Mouse (Mus musculus) adrenal gland, postnatal 0 days (tissue): ENCODE results near the gene Fv1. TPM values are rescaled to one million over a fixed set of nuclear protein-coding genes. Genes with fewer than 3 reads are reported as not detected.

ENCODE experiments used
- polyA plus RNA-seq: library from polyadenylated mRNA; unstranded; fragments of >200 nt; fragmentation: Nextera tagmentation; extraction: Ambion mirVana; gene quantifications from 2 replicates; pipeline ENCODE4 v1.2.1, GENCODE M21; 2015

Fv1 gene
- 2.7 and 3.0 TPM in 2 replicates for polyA plus RNA-seq

DNA sequence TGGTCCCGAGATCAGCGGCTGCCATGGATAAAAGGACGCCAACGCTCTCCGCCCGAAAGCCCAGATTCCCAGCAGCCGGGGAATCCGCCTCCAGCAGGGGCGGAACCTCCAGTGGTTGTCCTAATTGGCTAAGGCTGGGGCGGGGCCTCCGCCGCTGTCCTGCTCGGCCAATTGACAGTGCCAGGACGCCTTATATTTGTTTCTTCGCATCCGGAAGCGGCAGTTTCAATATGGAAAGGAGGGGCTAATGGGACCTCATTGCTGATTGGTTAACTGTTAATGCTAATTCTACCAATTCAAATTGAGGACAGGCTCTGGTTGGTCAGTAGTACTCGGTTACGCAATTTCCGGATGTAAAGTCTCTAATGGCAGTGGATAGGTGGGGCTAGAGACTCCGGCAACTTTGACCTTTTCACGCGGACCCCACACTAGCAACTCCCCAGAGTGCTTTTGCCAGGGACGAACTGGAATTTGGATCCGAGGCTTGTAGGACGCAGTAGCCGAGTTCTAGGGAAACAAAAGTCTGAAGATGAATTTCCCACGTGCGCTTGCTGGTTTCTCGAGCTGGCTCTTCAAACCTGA is at the start of gene Fv1, which contains the start of gene Miip:
Gene Fv1 (plus strand): TSS at position 530 of the 582 bp plus-strand sequence.
Gene Miip (minus strand): TSS at position 367 of the 582 bp plus-strand sequence.

DNA sequence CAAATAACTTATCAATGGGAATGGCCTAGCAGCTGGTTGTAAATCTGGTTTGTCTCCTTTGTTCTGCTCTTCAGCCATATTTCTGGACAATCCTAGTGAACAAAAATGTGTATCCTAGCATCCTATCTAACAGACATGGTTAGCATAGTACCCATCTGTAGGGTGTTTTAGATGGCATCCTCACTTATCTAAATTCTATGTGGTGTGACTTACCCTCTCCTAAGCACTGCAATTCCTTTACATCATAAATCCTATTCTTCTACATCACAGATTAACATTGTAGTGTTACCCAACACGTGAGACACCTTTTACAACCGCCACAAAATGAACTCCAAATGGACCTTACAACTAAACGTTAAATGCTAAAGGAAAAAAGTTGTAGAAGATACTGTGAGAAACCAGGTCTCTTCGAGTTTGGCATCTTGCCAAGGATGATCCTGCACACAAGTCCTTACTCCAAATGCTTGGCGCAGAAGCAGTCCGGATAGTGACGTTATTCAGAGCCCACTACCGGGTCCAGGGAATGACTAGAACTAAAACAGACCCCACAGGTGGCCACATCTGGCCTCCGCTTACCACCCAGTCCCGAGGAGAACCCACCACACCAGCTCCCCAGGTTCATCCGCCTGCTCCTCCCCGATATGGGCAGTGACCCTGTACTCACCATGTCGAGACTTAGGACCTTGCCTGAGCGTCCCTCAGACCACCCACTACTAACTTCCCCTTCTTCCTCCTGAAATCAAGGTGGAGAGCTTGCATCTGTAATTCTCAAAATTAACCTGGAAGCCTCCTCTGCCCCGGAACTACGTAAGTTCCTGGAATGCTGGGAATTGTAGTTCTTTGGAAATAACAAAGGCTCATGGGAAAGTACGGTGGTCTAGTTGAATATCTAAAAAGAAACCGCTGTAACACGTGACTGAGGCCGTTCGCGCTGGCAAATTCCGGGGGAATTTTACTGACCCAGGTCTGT is 20.9 kb upstream of the Fv1 start, which contains the start of gene Zfp933:
Gene Zfp933 (minus strand): TSS at position 753 of the 970 bp plus-strand sequence.

DNA sequence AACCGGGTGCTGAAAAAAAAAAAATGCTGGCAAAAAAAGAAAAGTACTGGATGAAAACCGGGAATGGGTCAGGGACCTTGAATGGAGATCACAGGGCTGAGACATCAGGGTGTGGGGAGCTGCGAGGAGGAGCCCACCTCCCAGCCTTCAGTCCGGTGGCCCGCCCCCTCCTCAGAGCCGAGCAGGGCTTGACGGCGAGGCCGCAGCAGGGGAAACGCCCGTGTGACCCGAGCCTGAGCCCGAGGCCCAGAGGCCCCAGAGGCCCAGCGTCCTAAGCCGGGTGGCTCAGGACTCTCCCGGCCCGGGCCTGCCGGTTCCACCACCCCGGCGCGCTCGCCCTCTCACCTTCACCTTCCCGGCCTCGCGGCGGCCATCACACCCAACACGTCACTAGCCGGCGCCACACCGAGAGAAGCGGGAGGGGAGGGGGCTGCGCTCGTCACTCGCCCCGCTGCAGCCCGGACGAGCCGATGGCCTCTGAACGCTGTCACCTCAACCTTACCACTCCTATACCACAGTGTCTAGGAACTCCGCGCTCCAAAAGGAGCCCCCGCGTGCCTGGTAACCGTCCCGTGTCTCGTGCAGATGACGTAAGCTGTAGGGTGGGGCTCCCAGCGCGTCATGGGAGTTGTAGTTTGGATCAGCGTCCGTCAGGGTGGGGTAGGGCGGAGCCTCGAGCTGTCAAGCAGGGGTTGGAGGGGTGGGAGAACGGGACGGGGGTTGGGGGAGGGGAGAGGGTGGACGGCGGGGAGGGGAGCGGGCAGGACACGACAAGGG is 35.7 kb downstream of the Fv1 start, which contains the start of gene Mfn2:
Gene Mfn2 (minus strand): TSS at position 392 of the 777 bp plus-strand sequence.

Other genes with a start within 250 kb of the Fv1 start
- gene Zfp979, start 226.5 kb upstream of the Fv1 start, polyA plus RNA-seq: 7.0 and 8.4 TPM in 2 replicates
- gene Zfp534, start 166.4 kb upstream of the Fv1 start, polyA plus RNA-seq: not detected in 2 replicates
- gene Zfp984, start 59.2 kb upstream of the Fv1 start, polyA plus RNA-seq: 10.7 and 13.2 TPM in 2 replicates
- gene Zfp933, start 20.6 kb upstream of the Fv1 start, polyA plus RNA-seq: 12.8 and 17.3 TPM in 2 replicates
- gene Miip, start 163 bp upstream of the Fv1 start, polyA plus RNA-seq: 18.8 and 39.0 TPM in 2 replicates
- 30.0 and 49.6 TPM in 2 replicates for gene Mfn2, start 35.7 kb downstream of the Fv1 start, polyA plus RNA-seq
- 45.3 and 47.3 TPM in 2 replicates for gene Plod1, start 67.8 kb downstream of the Fv1 start, polyA plus RNA-seq
- gene 2510039O18Rik, start 71.9 kb downstream of the Fv1 start, polyA plus RNA-seq: 17.3 and 22.2 TPM in 2 replicates
- gene Nppb, start 116.8 kb downstream of the Fv1 start, polyA plus RNA-seq: 0.88 and 1.6 TPM in 2 replicates
- 0.39 and 2.7 TPM in 2 replicates for gene Nppa, start 131.7 kb downstream of the Fv1 start, polyA plus RNA-seq
- 4.3 and 6.7 TPM in 2 replicates for gene Clcn6, start 169.8 kb downstream of the Fv1 start, polyA plus RNA-seq
- 12.0 and 13.9 TPM in 2 replicates for gene Mthfr, start 170.1 kb downstream of the Fv1 start, polyA plus RNA-seq
- 37.2 and 77.1 TPM in 2 replicates for gene Agtrap, start 219.1 kb downstream of the Fv1 start, polyA plus RNA-seq